In genomic region chr9:13245481-13245880, GRCm38 (mm10) we compare ENCODE assay signal across 7 mouse cellular contexts. TPM values are rescaled to one million over a fixed set of nuclear protein-coding genes. Genes with fewer than 3 reads are reported as not detected.
DNase-seq lines count a peak whose midpoint lies in the region; ATAC-seq lines count a peak whose summit lies in the region.

TSS of gene Jrkl (minus strand) at chr9:13245829.

- peak; percentile 21 to 35 for DNase-seq in adrenal gland, adult 18-20 months (ENCODE audit: low spot score in 2 of 2)
- DNase-seq in embryo, embryonic 10.5 days (ENCODE audit: low spot score): peak; percentile 39
- DNase-seq in heart, adult 18-20 months: peak; percentile 26 to 60
- DNase-seq in kidney, adult 18-20 months: peak; percentile 43
- peak; percentile 8 for DNase-seq in spleen, adult 12 weeks (ENCODE audit: low spot score)

- H3K4me3 ChIP-seq in limb, embryonic 13.5 days: peak within 1 kb of the TSS; percentile 54
- peak within 1 kb of the TSS; percentile 73 for H3K4me3 ChIP-seq in midbrain, embryonic 13.5 days (replicated peaks)

- 0 out of 2 replicates have a peak, but pooled peaks cover 4% of the 10 kb centered on the region for H3K9me3 ChIP-seq in limb, embryonic 13.5 days
- H3K9me3 ChIP-seq in midbrain, embryonic 13.5 days: no peaks in the 10 kb centered on the region

- no peaks in the 10 kb centered on the region for H3K27me3 ChIP-seq in limb, embryonic 13.5 days
- H3K27me3 ChIP-seq in midbrain, embryonic 13.5 days: no peaks in the 10 kb centered on the region

- H3K9ac ChIP-seq in limb, embryonic 13.5 days: peak within 1 kb of the TSS; percentile 72
- H3K9ac ChIP-seq in midbrain, embryonic 13.5 days (replicated peaks): peak within 1 kb of the TSS; percentile 66

- WGBS in limb, embryonic 13.5 days: 7% methylated on average over 10 of the region's 10 CpGs
- WGBS in midbrain, embryonic 13.5 days: 6% methylated on average over 10 of the region's 10 CpGs

- H3K36me3 ChIP-seq in limb, embryonic 13.5 days: peaks cover 4% of the 10 kb centered on the region; the same call in 1 of the 2 replicates
- no peaks in the 10 kb centered on the region for H3K36me3 ChIP-seq in midbrain, embryonic 13.5 days

- peak within 1 kb of the TSS; percentile 60 for H3K4me2 ChIP-seq in limb, embryonic 13.5 days (replicated peaks)
- peak within 1 kb of the TSS; percentile 61 for H3K4me2 ChIP-seq in midbrain, embryonic 13.5 days (replicated peaks)

- peaks cover 20% of the 10 kb centered on the region for H3K4me1 ChIP-seq in limb, embryonic 13.5 days
- peaks cover 24% of the 10 kb centered on the region for H3K4me1 ChIP-seq in midbrain, embryonic 13.5 days (replicated peaks)

- no peak for ATAC-seq in limb, embryonic 13.5 days (ENCODE audit: low FRiP score, low read depth)
- ATAC-seq in midbrain, embryonic 13.5 days: 0 out of 2 replicates have a peak, but pooled peaks have one; percentile 24

- peak within 1 kb of the TSS; percentile 69; the same call in 1 of the 2 replicates for H3K27ac ChIP-seq in limb, embryonic 13.5 days
- H3K27ac ChIP-seq in midbrain, embryonic 13.5 days: peak within 1 kb of the TSS; percentile 62

RNA-seq across cellular contexts. Expression of gene Jrkl, which starts in this region (rescaled TPM):
- total RNA-seq in adrenal gland, adult 18-20 months (2021): 1 to 10 TPM; 5.9 to 6.6 TPM
- 1 to 10 TPM; 5.3 to 5.5 TPM for total RNA-seq in heart, adult 18-20 months (2021)
- polyA plus RNA-seq in limb, embryonic 13.5 days (2015; fragmentation: Nextera tagmentation; extraction: Ambion mirVana): 10.3 and 10.6 TPM in 2 replicates
- polyA plus RNA-seq in midbrain, embryonic 13.5 days (2015; fragmentation: Nextera tagmentation; extraction: Ambion mirVana): 12.2 and 13.9 TPM in 2 replicates
